Mouse (Mus musculus) lung, embryonic 14.5 days (tissue): Measurements from ENCODE around the gene Nkain2. TPM values are rescaled to one million over a fixed set of nuclear protein-coding genes. Genes with fewer than 3 reads are reported as not detected.

Experiments used
- ATAC-seq: fragments of 200-750 bp; cut with Nextera tagmentation; 2 replicates; pipeline ENCODE4 v1.8.0; 2017; ENCODE audit warnings: mild to moderate bottlenecking, moderate TSS enrichment, moderate library complexity; ENCODE audit not compliant: insufficient read depth
- DNase-seq: peaks from one replicate; pipeline ENCODE4 v3.0.0-alpha.2; 2015
- H3K27ac ChIP-seq: fragments of 300-500 bp; sonication (generic); 2 replicates; pipeline ENCODE4 v1.5.1; 2014; ENCODE audit warnings: low read depth, mild to moderate bottlenecking, moderate library complexity
- H3K27me3 ChIP-seq: fragments of 300-500 bp; sonication (generic); 2 replicates; pipeline ENCODE4 v1.6.1; 2014; ENCODE audit warnings: low read length, control low read depth; ENCODE audit not compliant: insufficient read depth
- H3K36me3 ChIP-seq: fragments of 300-500 bp; sonication (generic); 2 replicates; pipeline ENCODE4 v1.6.1; 2014; ENCODE audit warnings: control low read depth; ENCODE audit not compliant: insufficient read depth
- H3K4me1 ChIP-seq: fragments of 300-500 bp; sonication (generic); 2 replicates; pipeline ENCODE4 v1.6.1; 2014; ENCODE audit warnings: antibody characterized with exemption, control low read depth; ENCODE audit not compliant: insufficient read depth
- H3K4me2 ChIP-seq: fragments of 300-500 bp; sonication (generic); 2 replicates; pipeline ENCODE4 v1.6.1; 2014; ENCODE audit warnings: mild to moderate bottlenecking
- H3K4me3 ChIP-seq: fragments of 300-500 bp; sonication (generic); 2 replicates; pipeline ENCODE4 v1.5.1; 2014; ENCODE audit warnings: low read depth, low read length
- H3K9ac ChIP-seq: fragments of 300-500 bp; sonication (generic); 2 replicates; pipeline ENCODE4 v1.6.1; 2014
- H3K9me3 ChIP-seq: fragments of 300-500 bp; sonication (generic); 2 replicates; pipeline ENCODE4 v1.6.1; 2016; ENCODE audit warnings: low read depth, low read length, control low read depth
- CTCF ChIP-seq: IDR thresholded peaks from 2 replicates; pipeline ENCODE4 v1.5.1; 2016; ENCODE audit warnings: antibody characterized with exemption, low read depth
- WGBS: fragments of 180-500 bp; shearing (Covaris S2); extraction: QIAGEN DNeasy Blood & Tissue Kit; methylation state at CpG from one replicate; pipeline ENCODE4 v1.1.7; 2014; 5-methylcytosine and 5-hydroxymethylcytosine counted together
- polyA plus RNA-seq: library from polyadenylated mRNA; unstranded; fragments of >200 nt; fragmentation: Nextera tagmentation; extraction: Ambion mirVana; gene quantifications from 2 replicates; pipeline ENCODE4 v1.2.1, GENCODE M21; 2014

Nkain2 gene
- polyA plus RNA-seq, 1 experiment from 2014 or later, result 0.88 TPM

DNA sequence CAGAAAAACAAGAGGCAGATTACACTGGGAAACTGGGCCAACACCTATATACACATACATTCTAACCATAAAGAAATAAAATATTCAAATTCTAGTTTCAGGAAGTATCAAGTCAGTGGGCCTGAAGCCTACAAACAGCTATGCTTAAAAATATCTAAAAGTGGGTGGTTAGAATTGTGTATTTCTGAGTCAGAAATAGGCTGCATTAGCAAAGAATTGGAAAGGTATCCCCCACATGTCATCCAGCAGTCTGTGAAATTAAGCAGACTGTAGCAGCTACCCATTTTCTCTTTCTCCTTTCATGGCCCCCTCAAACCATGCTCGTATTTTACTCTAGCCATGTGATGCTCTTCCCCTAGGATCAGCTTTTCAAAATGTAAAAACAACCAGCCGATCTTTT, 599.8 kb downstream of the Nkain2 start:
- WGBS, result 69% methylated on average over 2 of the region's 2 CpGs
- H3K4me3 ChIP-seq, result no peak overlapping the region
- no peak for TF ChIP-seq CTCF
- H3K27ac ChIP-seq, result no peak overlapping the region
- H3K9ac ChIP-seq, result no peak overlapping the region
- DNase-seq, result no peak
- no peaks in the 10 kb centered on the region for H3K27me3 ChIP-seq
- H3K4me2 ChIP-seq, result no peak overlapping the region
- no peaks in the 10 kb centered on the region for H3K9me3 ChIP-seq
- no peaks in the 10 kb centered on the region for H3K36me3 ChIP-seq
- no peaks in the 10 kb centered on the region for H3K4me1 ChIP-seq
- no peak for ATAC-seq

DNA sequence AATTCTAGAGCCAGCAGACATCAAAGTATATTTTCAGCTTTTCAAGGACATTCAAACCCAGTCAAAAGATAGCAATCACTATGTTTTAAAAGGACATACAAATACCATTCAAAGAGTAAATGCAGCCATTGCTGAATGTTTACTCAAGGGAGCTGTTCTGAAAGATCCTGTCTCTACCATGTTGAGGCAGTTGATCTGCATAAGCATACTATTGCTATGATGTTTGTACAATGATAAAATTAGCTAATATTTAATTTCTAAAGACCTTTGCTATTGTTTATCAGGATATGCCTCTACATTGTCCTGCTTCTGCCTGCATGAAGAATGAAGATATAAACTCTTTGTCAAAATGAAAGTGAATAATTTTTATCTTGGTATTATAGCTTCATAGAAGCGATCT, 606.6 kb downstream of the Nkain2 start:
- WGBS, result 77% methylated on average over 1 of the region's 1 CpGs
- no peak overlapping the region for H3K4me2 ChIP-seq
- H3K9me3 ChIP-seq, result no peaks in the 10 kb centered on the region
- H3K27me3 ChIP-seq, result no peaks in the 10 kb centered on the region
- H3K4me3 ChIP-seq, result no peak overlapping the region
- no peak overlapping the region for H3K27ac ChIP-seq
- no peak for DNase-seq
- H3K9ac ChIP-seq, result no peak overlapping the region
- TF ChIP-seq CTCF, result no peak
- no peaks in the 10 kb centered on the region for H3K36me3 ChIP-seq
- ATAC-seq, result no peak
- H3K4me1 ChIP-seq, result no peaks in the 10 kb centered on the region

DNA sequence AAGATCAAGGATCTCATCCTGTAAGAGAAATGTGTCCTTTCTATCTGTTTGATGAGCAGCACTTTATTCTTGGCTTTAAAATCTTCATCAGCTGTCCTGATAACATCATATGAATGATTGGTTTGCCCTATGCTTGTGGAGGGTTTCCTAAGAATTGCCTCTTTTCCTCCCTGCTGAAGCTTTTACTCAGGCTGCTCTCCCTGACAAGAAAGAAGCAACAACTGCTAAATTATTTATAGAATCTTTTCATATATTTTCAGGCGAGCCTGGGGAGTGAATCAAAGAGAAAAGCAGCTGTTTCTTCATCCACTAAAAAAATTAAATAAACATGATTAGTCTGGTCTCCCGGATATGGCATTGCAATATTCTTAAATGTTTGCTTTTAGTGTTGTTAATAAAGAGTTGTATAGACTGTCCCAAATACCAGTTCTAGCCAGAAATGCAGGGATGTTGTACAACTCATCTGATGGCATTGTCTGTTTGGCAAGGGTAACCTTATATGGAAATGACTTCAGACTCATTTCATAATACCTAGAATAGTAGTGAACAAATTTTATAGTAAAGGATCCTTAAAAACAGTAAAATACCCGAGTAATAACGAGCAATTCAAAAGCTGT, 646.9 kb downstream of the Nkain2 start:
- no peak overlapping the region for H3K4me2 ChIP-seq
- H3K4me1 ChIP-seq, result no peaks in the 10 kb centered on the region
- no peak overlapping the region for H3K9ac ChIP-seq
- TF ChIP-seq CTCF, result no peak
- 48% methylated on average over 4 of the region's 4 CpGs for WGBS
- H3K27ac ChIP-seq, result no peak overlapping the region
- H3K4me3 ChIP-seq, result no peak overlapping the region
- no peaks in the 10 kb centered on the region for H3K27me3 ChIP-seq
- peak; percentile 85; the same call in 1 of the 2 replicates for ATAC-seq
- H3K9me3 ChIP-seq, result no peaks in the 10 kb centered on the region
- H3K36me3 ChIP-seq, result no peaks in the 10 kb centered on the region
- DNase-seq, result peak; percentile 46

DNA sequence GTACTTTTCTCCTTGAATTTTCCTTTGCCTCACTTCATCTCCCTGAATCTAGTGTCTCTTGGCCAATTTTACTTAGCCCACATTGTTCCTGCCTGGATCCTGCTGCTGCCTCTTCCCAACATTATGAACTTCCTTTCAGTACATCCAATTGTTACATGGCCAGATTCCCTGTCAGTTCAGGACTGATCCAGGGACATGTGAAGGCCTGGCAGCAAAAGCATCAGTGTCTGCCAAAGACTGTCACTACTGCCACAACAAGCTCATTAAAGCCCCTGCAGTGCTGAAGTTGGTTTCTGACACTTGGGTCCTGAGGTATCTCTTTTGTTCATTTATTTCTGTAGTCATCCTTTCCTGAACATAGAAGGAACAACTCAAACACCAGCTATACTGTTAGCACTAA, 649.1 kb downstream of the Nkain2 start:
- Histone ChIP-seq H3K9ac (no peak overlapping the region), H3K4me2 (no peak overlapping the region), H3K27ac (no peak overlapping the region), H3K9me3 (no peaks in the 10 kb centered on the region), H3K27me3 (no peaks in the 10 kb centered on the region), H3K36me3 (no peaks in the 10 kb centered on the region), H3K4me3 (no peak overlapping the region), H3K4me1 (no peaks in the 10 kb centered on the region)
- DNase-seq (no peak), ATAC-seq (no peak)
- TF ChIP-seq CTCF, result no peak

DNA sequence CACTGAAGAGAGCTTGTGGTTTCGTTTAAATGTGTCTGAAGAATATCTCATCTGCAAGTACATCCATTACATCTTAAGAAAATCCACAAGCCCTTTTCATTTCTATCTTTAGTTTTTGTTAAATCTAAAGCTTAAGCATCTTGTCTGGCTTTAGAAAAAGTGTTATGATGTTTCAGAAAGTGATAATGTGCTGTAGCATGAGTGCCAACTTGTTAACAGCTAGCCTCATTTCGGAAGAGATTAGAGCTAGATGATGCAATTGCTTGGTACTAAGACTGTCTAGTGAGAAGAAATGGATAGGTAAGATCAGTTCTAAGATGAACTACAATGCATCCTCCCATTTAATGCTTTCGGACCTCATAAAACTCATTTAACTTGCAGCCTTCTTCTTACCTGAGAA, 707.3 kb downstream of the Nkain2 start:
- H3K4me3 ChIP-seq, result no peak overlapping the region
- H3K9me3 ChIP-seq, result no peaks in the 10 kb centered on the region
- H3K9ac ChIP-seq, result no peak overlapping the region
- H3K27ac ChIP-seq, result no peak overlapping the region
- no peaks in the 10 kb centered on the region for H3K4me1 ChIP-seq
- DNase-seq, result no peak
- WGBS, result 72% methylated on average over 3 of the region's 3 CpGs
- no peak overlapping the region for H3K4me2 ChIP-seq
- no peak for TF ChIP-seq CTCF
- ATAC-seq, result no peak
- no peaks in the 10 kb centered on the region for H3K36me3 ChIP-seq
- H3K27me3 ChIP-seq, result no peaks in the 10 kb centered on the region

DNA sequence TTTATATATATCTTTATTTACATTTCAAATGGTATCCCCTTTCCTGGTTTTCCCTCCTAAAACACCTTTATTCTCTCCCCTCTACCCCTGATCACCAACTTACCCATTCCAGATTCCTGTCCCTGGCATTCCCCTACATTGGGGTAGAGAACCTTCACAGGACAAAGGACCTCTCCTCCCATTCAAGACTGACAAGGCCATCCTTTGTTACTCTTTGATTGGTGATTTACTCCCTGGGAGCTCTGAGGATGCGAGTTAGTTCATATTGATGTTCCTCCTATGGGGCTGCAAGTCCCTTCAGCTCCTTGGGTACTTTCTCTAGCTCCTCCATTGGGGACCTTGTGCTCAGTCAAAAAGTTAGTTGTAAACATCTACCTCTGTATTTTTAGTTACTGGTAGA, 798.9 kb downstream of the Nkain2 start:
- Histone ChIP-seq H3K4me3 (no peak overlapping the region), H3K4me2 (no peak overlapping the region), H3K36me3 (no peaks in the 10 kb centered on the region), H3K4me1 (no peaks in the 10 kb centered on the region), H3K27me3 (no peaks in the 10 kb centered on the region), H3K27ac (no peak overlapping the region), H3K9me3 (no peaks in the 10 kb centered on the region), H3K9ac (no peak overlapping the region)
- DNase-seq (no peak), ATAC-seq (no peak)
- no peak for TF ChIP-seq CTCF
- WGBS, result 68% methylated on average over 1 of the region's 1 CpGs

DNA sequence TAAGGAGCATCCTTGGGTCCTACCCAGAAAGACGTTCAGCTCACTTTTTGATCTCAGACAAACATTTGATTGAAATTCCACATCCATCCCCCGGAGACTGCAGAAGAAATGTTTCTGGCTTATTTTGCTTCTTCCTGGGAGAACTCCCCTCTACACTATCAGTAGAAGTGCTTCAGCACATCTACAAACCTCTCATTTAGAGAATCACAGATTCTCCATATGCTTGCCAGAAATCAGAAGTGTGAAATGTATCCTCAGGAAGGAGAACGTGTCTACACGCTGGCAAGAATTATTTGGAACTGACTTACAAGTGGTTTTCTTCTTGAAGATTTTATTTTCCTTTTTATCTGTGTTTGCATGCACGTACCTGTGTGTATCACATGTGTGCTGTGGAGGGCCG, 829.9 kb downstream of the Nkain2 start:
- WGBS, result 74% methylated on average over 6 of the region's 6 CpGs
- Histone ChIP-seq H3K4me1 (no peaks in the 10 kb centered on the region), H3K9ac (no peak overlapping the region)

DNA sequence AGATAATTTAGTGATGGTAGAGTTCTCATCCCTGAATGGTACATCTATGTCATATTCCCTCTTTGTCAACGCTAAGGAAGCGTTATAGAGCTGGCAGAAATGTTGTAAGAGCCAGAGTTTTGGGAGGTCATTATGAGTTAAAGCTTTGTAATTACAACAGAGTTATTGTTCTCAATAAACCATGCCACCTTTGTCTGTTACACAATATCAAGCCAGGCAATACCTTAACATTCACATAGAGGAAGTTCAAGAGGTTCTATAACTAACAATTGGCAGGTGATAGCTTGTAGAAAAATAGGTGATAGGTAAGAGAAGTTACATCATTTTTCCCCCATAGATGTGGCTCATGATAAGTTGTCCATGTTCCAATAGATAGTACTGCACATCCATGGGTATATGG, 832.0 kb downstream of the Nkain2 start:
- no peak for DNase-seq
- H3K9me3 ChIP-seq, result no peaks in the 10 kb centered on the region
- H3K27me3 ChIP-seq, result no peaks in the 10 kb centered on the region
- no peak overlapping the region for H3K9ac ChIP-seq
- no peak overlapping the region for H3K27ac ChIP-seq
- no peak overlapping the region for H3K4me3 ChIP-seq
- H3K4me2 ChIP-seq, result no peak overlapping the region
- ATAC-seq, result no peak
- no peak for TF ChIP-seq CTCF
- H3K4me1 ChIP-seq, result no peaks in the 10 kb centered on the region
- H3K36me3 ChIP-seq, result no peaks in the 10 kb centered on the region
- 88% methylated on average over 2 of the region's 2 CpGs for WGBS

More for the DNA sequence above, 829.9 kb downstream of the Nkain2 start:
- no peaks in the 10 kb centered on the region for H3K9me3 ChIP-seq
- H3K27ac ChIP-seq, result no peak overlapping the region
- no peaks in the 10 kb centered on the region for H3K36me3 ChIP-seq
- no peak for TF ChIP-seq CTCF
- H3K4me2 ChIP-seq, result no peak overlapping the region
- H3K27me3 ChIP-seq, result no peaks in the 10 kb centered on the region
- ATAC-seq, result no peak
- DNase-seq, result no peak
- H3K4me3 ChIP-seq, result no peak overlapping the region
